Mouse (Mus musculus) bone marrow, adult 2 months (tissue): ENCODE data around the gene Rpl23.

ENCODE experiments used
- CTCF ChIP-seq: fragments of 200-500 bp; IDR thresholded peaks from 2 replicates; pipeline ENCODE4 v1.5.1; 2011; ENCODE audit warnings: low read length, control low read depth; ENCODE audit not compliant: control insufficient read depth, insufficient read depth
- POLR2A ChIP-seq: fragments of 200-500 bp; IDR thresholded peaks from 2 replicates; pipeline ENCODE4 v1.6.1; 2011; ENCODE audit warnings: low read depth, mild to moderate bottlenecking, control low read depth, low read length, borderline replicate concordance; ENCODE audit not compliant: control insufficient read depth

DNA sequence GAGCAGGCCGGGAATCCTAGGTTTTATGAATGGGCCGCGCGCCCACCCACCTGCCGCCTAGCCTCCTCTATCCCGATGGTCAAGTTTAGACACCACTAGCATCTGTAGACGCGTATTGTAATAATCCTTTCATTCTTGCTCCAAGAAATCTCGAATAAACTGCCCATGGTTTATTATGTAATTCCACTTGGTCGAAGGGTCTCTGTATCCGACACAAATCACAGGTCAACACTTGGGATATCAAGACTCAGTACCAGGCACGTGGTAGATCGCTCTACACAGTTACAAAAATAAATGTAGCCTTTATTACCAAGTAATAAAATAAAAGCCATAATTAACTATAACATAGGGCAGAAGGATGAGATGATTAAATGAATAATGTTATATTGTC, 36.9 kb downstream of the Rpl23 start:
- no peak for TF ChIP-seq POLR2A
- no peak for TF ChIP-seq CTCF
